Mouse (Mus musculus) embryonic facial prominence, embryonic 11.5 days (tissue): ENCODE results near the gene Colgalt2. TPM values are rescaled to one million over a fixed set of nuclear protein-coding genes. Genes with fewer than 3 reads are reported as not detected.

Experiments used
- ATAC-seq: fragments of 200-750 bp; cut with Nextera tagmentation; replicated peaks from 2 replicates; pipeline ENCODE4 v1.8.0; 2017; ENCODE audit warnings: low read depth; ENCODE audit not compliant: insufficient number of reproducible peaks, low FRiP score, low TSS enrichment
- DNase-seq: peaks from one replicate; pipeline ENCODE4 v3.0.0-alpha.2; 2015; ENCODE audit warnings: low spot score
- H3K27ac ChIP-seq: fragments of 300-500 bp; sonication (generic); replicated peaks from 2 replicates; pipeline ENCODE4 v1.5.1; 2014; ENCODE audit warnings: mild to moderate bottlenecking, low read depth, low read length, control low read depth
- H3K27me3 ChIP-seq: fragments of 300-500 bp; sonication (generic); 2 replicates; pipeline ENCODE4 v1.6.1; 2014; ENCODE audit warnings: mild to moderate bottlenecking, low read length, moderate library complexity, mixed read lengths; ENCODE audit not compliant: control insufficient read depth, insufficient read depth
- H3K36me3 ChIP-seq: fragments of 300-500 bp; sonication (generic); replicated peaks from 2 replicates; pipeline ENCODE4 v1.6.1; 2014; ENCODE audit warnings: low read depth, mild to moderate bottlenecking, low read length, moderate library complexity, mixed read lengths; ENCODE audit not compliant: control insufficient read depth, insufficient read depth
- H3K4me1 ChIP-seq: fragments of 300-500 bp; sonication (generic); 2 replicates; pipeline ENCODE4 v1.6.1; 2014; ENCODE audit warnings: low read length, mixed read lengths; ENCODE audit not compliant: control insufficient read depth, insufficient read depth
- H3K4me2 ChIP-seq: fragments of 300-500 bp; sonication (generic); 2 replicates; pipeline ENCODE4 v1.6.1; 2014; ENCODE audit warnings: low read depth, mild to moderate bottlenecking, control low read depth, low read length, moderate library complexity
- H3K4me3 ChIP-seq: fragments of 300-500 bp; sonication (generic); 2 replicates; pipeline ENCODE4 v1.5.1; 2014; ENCODE audit warnings: low read depth, low read length, control low read depth
- H3K9ac ChIP-seq: fragments of 300-500 bp; sonication (generic); replicated peaks from 2 replicates; pipeline ENCODE4 v1.6.1; 2014; ENCODE audit warnings: mild to moderate bottlenecking, control low read depth, low read length
- H3K9me3 ChIP-seq: fragments of 300-500 bp; sonication (generic); replicated peaks from 2 replicates; pipeline ENCODE4 v1.6.1; 2016; ENCODE audit warnings: mild to moderate bottlenecking, low read length, inconsistent platforms, mixed read lengths; ENCODE audit not compliant: control insufficient read depth
- WGBS: fragments of 180-500 bp; shearing (Covaris S2); extraction: QIAGEN DNeasy Blood & Tissue Kit; methylation state at CpG from one replicate; pipeline ENCODE4 v1.1.7; 2014; 5-methylcytosine and 5-hydroxymethylcytosine counted together
- polyA plus RNA-seq: library from polyadenylated mRNA; unstranded; fragments of >200 nt; fragmentation: Nextera tagmentation; extraction: Ambion mirVana; gene quantifications from 2 replicates; pipeline ENCODE4 v1.2.1, GENCODE M21; 2014

Gene Colgalt2
- polyA plus RNA-seq, 1 experiment from 2014 or later = 2.7 TPM

DNA sequence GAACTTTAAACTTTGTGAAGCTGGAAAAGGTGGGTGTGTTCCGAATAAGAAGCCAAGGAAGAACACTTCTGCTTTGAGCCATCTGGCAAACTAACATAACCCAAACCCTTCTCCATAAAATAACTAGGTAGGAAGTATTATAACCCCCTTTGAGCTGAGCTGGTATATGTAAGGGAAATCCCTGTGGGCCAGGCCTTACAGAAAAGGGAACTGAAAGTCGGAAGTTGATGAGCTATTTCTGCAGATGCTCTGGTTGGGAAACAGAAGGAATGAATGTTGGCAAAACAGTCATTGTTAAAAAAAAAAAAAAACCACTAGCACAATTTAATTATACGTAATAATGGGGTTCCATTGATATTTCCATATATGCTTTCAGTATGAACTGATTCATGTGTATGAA is 129.1 kb downstream of the Colgalt2 start:
- H3K36me3 ChIP-seq = no peaks in the 10 kb centered on the region
- H3K4me1 ChIP-seq = no peaks in the 10 kb centered on the region
- no peak overlapping the region for H3K4me3 ChIP-seq
- ATAC-seq = no peak
- WGBS = 87% methylated on average over 3 of the region's 3 CpGs
- no peak overlapping the region for H3K4me2 ChIP-seq
- DNase-seq = no peak
- no peaks in the 10 kb centered on the region for H3K27me3 ChIP-seq
- H3K9ac ChIP-seq = no peak overlapping the region
- no peak overlapping the region for H3K27ac ChIP-seq
- H3K9me3 ChIP-seq = no peaks in the 10 kb centered on the region

DNA sequence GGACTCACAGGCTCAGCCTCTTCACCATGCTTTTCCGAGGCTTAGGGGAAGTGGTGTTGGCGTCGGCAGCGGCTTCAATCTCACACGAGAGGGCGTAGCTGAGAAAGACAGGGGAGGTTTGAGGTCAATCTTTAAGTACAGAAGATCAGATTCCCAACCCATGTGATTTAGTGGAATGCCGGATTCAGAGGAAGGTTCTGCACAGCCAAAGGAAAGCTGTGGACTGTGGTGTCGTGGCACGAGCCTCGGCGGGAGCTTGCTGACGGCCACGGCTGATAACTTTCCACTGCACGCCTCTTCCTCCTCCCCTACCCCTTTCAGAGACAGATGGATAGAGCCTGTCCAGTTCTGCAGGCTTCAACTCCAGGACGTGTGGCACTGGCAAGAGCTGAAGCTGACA is 131.9 kb downstream of the Colgalt2 start:
- Histone ChIP-seq H3K36me3 (no peaks in the 10 kb centered on the region), H3K27me3 (no peaks in the 10 kb centered on the region)

DNA sequence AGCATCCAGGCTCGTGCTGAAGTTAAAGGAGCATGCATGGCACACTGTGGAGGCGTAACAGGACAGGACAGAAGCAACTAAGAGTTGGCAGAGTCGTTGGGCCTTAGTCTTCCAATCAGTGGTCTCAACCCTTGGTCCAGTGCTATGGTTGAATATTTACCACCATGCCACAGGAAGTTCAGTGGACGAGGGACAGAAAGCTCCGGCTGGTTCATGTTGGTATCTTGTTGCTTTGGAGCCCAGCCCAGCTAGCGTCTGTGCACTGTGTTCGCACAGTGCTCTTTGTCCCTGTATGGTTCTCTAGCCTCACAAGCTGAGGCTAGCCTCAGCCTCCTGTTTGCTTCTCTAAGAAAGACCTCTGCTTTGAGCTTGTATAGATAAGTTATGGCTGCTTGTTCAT is 134.9 kb downstream of the Colgalt2 start:
- 92% methylated on average over 7 of the region's 7 CpGs for WGBS
- H3K27ac ChIP-seq = no peak overlapping the region
- no peak for ATAC-seq
- H3K9ac ChIP-seq = no peak overlapping the region
- no peaks in the 10 kb centered on the region for H3K4me1 ChIP-seq
- no peaks in the 10 kb centered on the region for H3K9me3 ChIP-seq
- no peaks in the 10 kb centered on the region for H3K27me3 ChIP-seq
- no peaks in the 10 kb centered on the region for H3K36me3 ChIP-seq
- DNase-seq = no peak
- no peak overlapping the region for H3K4me3 ChIP-seq
- H3K4me2 ChIP-seq = no peak overlapping the region

More for the DNA sequence above, 131.9 kb downstream of the Colgalt2 start:
- Histone ChIP-seq H3K27ac (no peak overlapping the region), H3K4me3 (no peak overlapping the region), H3K9me3 (no peaks in the 10 kb centered on the region), H3K4me2 (no peak overlapping the region), H3K4me1 (no peaks in the 10 kb centered on the region), H3K9ac (no peak overlapping the region)
- DNase-seq (peak; percentile 40), ATAC-seq (no peak)
- WGBS = 47% methylated on average over 15 of the region's 15 CpGs

DNA sequence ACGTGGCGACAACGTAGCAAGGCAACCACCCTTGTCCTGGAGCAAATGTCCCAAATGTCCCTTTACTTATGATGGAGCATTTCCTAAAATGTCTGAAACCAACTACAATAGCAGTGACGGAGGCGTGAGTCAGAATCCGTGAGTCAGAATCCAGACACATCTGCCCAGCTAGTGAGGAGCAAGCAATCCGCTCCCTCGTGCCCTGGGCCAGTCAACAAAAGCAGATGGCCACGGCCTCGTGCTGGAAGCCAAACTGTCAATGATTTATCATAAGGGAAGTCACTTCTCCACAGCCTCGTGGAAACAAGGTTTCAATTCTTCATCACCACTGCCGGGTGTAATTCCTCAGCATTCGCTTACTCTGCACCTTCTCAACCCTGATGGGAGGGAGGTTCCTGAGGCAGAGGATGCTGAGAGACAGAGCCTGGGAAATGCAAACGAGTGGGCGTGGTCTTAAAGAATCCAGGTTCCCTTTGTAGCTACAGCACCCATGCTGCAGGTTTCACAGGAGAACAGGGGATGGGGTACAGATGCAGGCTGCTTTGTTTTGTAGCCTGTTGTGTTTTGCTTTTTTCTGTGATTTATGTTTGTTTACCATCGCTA is 136.9 kb downstream of the Colgalt2 start:
- H3K36me3 ChIP-seq = no peaks in the 10 kb centered on the region
- no peaks in the 10 kb centered on the region for H3K4me1 ChIP-seq
- WGBS = 68% methylated on average over 16 of the region's 16 CpGs
- H3K27ac ChIP-seq = no peak overlapping the region
- no peak overlapping the region for H3K4me3 ChIP-seq
- H3K9me3 ChIP-seq = no peaks in the 10 kb centered on the region
- ATAC-seq (no peak), DNase-seq (no peak)
- H3K9ac ChIP-seq = no peak overlapping the region
- no peak overlapping the region for H3K4me2 ChIP-seq
- H3K27me3 ChIP-seq = no peaks in the 10 kb centered on the region

DNA sequence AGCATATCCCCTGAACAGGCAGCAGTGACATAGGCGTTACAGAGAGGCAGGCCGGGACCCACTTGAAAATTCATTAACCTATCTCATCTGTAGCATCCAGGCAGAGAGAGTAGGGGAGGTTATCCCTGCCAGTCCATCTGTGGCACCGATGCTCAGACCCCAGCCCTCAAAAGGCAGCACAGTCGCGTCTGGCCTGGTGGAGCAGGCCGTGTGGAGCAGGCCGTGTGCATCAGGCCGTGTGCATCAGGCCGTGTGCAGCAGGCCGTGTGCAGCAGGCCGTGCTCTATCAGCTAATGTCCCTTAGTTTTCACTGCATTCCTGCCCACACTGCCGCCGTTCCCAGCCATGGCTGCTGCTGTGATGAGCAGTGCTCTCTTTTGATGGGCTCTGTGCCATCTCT is 137.6 kb downstream of the Colgalt2 start:
- Histone ChIP-seq H3K4me1 (no peaks in the 10 kb centered on the region), H3K4me3 (no peak overlapping the region), H3K9me3 (no peaks in the 10 kb centered on the region), H3K4me2 (no peak overlapping the region), H3K9ac (no peak overlapping the region), H3K36me3 (no peaks in the 10 kb centered on the region), H3K27me3 (no peaks in the 10 kb centered on the region), H3K27ac (no peak overlapping the region)
- WGBS = 88% methylated on average over 13 of the region's 13 CpGs
- DNase-seq = no peak
- ATAC-seq = no peak

DNA sequence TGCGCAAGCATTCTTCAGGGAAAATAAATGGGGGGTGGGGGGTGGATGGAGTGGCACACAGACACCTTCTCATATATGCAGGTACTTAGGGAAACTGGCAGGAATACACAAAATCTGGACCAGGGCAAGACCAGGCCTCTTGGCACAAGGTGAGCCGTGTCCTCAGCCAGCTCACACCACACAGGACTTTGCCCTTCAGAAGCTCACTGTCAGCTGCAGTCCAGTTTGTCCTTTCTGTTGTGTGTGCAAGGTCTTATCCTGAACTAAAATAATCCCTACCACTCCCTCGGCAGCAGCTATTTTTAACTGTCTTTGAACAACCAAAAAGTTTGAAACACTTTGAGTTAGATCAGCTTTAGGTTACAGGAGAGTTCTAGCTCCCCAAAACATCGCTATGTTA is 139.2 kb downstream of the Colgalt2 start:
- DNase-seq = no peak
- WGBS = 87% methylated on average over 4 of the region's 4 CpGs
- no peaks in the 10 kb centered on the region; the same call in 1 of the 2 replicates for H3K36me3 ChIP-seq

DNA sequence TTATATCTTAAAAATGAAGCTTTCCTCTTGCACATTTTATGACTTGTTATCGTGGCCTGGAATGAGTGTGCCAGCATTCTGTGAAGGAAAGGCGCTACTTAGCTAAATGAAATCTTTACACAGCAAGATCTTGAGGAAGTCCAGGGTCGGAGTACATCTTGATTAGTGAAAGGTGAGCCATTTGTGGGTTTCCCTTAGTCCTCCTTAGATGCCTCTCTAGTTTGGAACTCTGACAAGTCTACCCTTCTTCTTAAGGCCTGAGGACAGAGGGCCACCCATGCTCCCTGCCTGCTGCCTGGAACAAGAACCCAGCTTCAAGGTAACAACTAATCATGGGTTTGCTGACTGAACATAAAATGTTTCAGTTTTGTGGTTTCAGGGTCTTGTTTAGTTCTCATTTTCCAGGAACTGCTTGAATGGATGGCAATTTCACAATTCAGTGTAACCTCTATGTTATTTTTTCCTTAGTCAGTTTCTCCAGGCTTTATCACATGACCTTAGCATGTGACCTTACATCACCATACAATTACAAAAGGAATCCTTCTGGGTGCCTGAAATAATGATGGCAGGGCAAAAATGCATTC is 140.8 kb downstream of the Colgalt2 start:
- Histone ChIP-seq H3K4me1 (no peaks in the 10 kb centered on the region), H3K4me3 (no peak overlapping the region), H3K9me3 (no peaks in the 10 kb centered on the region), H3K4me2 (no peak overlapping the region), H3K27ac (no peak overlapping the region), H3K9ac (no peak overlapping the region), H3K27me3 (no peaks in the 10 kb centered on the region), H3K36me3 (no peaks in the 10 kb centered on the region; the same call in 1 of the 2 replicates)
- ATAC-seq (no peak), DNase-seq (no peak)
- WGBS = 82% methylated on average over 3 of the region's 3 CpGs

More for the DNA sequence above, 139.2 kb downstream of the Colgalt2 start:
- Histone ChIP-seq H3K4me1 (no peaks in the 10 kb centered on the region), H3K27me3 (no peaks in the 10 kb centered on the region), H3K4me2 (no peak overlapping the region), H3K9ac (no peak overlapping the region), H3K27ac (no peak overlapping the region), H3K9me3 (no peaks in the 10 kb centered on the region), H3K4me3 (no peak overlapping the region)
- ATAC-seq = no peak

DNA sequence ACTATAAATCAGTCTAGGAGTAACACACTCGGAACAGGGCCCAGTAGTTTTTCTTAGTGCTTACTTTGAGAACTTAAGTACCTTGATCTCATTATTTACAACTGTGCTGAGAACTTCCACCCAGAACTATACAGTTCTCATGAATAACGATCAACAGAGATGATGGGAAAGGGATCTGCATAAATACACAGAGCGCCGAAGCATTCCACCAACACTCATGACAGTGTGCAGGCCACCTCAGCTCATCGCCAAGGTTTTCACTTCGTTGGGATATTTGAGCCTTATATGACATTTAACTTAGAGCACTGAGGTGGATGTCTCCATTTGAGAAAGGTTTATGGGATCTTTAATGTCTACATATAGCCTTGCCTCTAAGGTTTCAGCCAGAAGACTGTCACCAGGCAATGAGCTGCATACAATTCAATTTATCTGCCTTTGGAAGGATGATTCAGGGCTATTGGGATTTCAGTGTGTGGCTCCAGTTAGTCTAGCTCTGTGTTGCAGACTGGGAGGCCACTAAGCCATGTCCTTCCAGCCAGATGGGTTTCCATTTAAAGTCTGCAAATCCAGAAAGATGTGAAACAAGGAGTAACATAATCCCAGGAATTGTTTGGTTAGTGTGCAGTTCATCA is 143.2 kb downstream of the Colgalt2 start:
- Histone ChIP-seq H3K36me3 (no peaks in the 10 kb centered on the region; the same call in 1 of the 2 replicates), H3K4me2 (no peak overlapping the region), H3K27ac (no peak overlapping the region), H3K9me3 (no peaks in the 10 kb centered on the region), H3K4me1 (no peaks in the 10 kb centered on the region), H3K4me3 (no peak overlapping the region), H3K9ac (no peak overlapping the region), H3K27me3 (no peaks in the 10 kb centered on the region)
- no peak for DNase-seq
- ATAC-seq = no peak
- WGBS = 95% methylated on average over 6 of the region's 6 CpGs
